Mouse (Mus musculus): ENCODE data around the gene Trim10. TPM values are rescaled to one million over a fixed set of nuclear protein-coding genes. Genes with fewer than 3 reads are reported as not detected.
A peak's percentile ranks its signal among the peaks of the same experiment; 100 is the strongest.

Gene Trim10
- polyA plus RNA-seq, 1 experiment = 37.0 TPM

DNA sequence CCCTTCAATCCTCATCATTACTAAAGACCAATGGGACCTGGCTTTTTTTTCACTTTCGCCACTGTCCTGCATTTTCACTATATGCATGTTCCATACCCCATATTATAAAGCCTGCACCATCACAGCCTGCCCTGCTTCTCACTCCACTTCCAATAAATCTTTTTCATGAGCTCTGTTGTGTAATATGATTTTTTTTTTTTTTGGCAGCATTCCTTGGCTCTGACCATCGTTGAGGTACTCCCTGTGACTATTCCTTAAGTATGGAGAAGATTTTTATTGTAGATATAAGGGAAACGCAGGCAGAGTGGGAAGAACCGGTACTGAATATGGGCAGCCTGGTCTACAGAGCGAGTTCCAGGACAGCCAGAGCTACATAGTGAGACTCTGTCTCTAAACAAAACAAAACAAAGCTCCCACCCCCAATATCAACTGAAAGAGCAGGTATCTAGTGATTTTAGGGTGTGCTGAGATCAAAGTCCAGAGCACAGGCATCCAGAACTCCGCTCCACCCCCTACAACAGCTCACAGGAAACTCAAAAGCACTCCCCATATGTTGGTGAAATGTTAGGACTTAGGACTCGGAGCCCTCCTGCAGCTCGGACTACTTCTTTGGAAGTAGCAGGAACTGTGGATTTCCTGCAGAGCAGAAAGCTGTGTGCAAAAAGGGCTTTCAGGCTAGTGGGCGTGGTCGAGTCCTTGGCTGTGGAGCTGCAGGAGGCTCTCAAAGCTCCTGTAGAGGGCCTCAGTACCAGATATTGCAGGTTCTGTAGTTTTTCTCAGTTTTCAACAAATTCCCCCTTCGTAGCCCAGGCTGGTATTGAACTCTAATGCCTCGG is 33.6 kb upstream of the Trim10 start:
- 42% methylated on average over 12 of the region's 12 CpGs for WGBS
- Histone ChIP-seq H3K27me3 (ENCODE audit: control insufficient read depth, insufficient read depth, low read length) (no peaks in the 10 kb centered on the region), H3K4me1 (ENCODE audit: control insufficient read depth, insufficient read depth, insufficient read length) (no peaks in the 10 kb centered on the region; the same call in 1 of the 2 replicates), H3K36me3 (ENCODE audit: control insufficient read depth, insufficient read depth, low read length) (no peaks in the 10 kb centered on the region), H3K27ac (ENCODE audit: insufficient read depth, low read length) (no peak overlapping the region), H3K4me3 (ENCODE audit: extremely low read depth, insufficient read depth, insufficient read length) (no peak overlapping the region)
- no peak for TF ChIP-seq POLR2A (IDR thresholded peaks at IDR 0.05; ENCODE audit: low read depth, low read length)
- no peak for TF ChIP-seq CTCF (IDR thresholded peaks at IDR 0.05; ENCODE audit: extremely low read depth, insufficient read depth, insufficient read length, insufficient replicate concordance)
- DNase-seq (ENCODE audit: low read depth in 1 of 2, low spot score in 2 of 2) = peak; percentile 47

DNA sequence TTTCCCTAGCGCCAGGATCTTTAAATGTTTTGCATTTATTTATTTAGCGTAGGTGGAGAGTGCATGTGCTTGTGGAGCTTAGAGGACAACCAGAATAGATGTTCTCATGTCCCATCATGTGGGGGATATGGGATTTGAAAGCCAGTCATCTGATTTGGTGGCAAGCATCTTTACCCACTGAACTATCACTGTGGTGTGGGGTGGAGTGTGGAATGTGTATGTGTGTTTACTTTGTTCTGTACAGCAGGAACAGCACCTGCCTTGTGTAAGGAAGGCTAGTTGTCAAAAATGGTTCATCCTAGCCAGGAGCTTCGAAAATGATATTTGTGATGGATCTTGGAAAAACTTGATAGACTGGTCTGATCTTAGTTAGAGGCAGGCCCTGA is 33.0 kb upstream of the Trim10 start:
- H3K36me3 ChIP-seq (ENCODE audit: control insufficient read depth, insufficient read depth, low read length) = no peaks in the 10 kb centered on the region
- no peaks in the 10 kb centered on the region; the same call in 1 of the 2 replicates for H3K4me1 ChIP-seq (ENCODE audit: control insufficient read depth, insufficient read depth, insufficient read length)
- peak overlapping the region; percentile 80 for H3K27ac ChIP-seq (ENCODE audit: insufficient read depth, low read length)
- no peaks in the 10 kb centered on the region for H3K27me3 ChIP-seq (ENCODE audit: control insufficient read depth, insufficient read depth, low read length)
- 11% methylated on average over 3 of the region's 3 CpGs for WGBS
- TF ChIP-seq CTCF (IDR thresholded peaks at IDR 0.05; ENCODE audit: extremely low read depth, insufficient read depth, insufficient read length, insufficient replicate concordance) = no peak
- no peak for TF ChIP-seq POLR2A (IDR thresholded peaks at IDR 0.05; ENCODE audit: low read depth, low read length)
- DNase-seq (ENCODE audit: low read depth in 1 of 2, low spot score in 2 of 2) = no peak
- peak overlapping the region; percentile 61 for H3K4me3 ChIP-seq (ENCODE audit: extremely low read depth, insufficient read depth, insufficient read length)

DNA sequence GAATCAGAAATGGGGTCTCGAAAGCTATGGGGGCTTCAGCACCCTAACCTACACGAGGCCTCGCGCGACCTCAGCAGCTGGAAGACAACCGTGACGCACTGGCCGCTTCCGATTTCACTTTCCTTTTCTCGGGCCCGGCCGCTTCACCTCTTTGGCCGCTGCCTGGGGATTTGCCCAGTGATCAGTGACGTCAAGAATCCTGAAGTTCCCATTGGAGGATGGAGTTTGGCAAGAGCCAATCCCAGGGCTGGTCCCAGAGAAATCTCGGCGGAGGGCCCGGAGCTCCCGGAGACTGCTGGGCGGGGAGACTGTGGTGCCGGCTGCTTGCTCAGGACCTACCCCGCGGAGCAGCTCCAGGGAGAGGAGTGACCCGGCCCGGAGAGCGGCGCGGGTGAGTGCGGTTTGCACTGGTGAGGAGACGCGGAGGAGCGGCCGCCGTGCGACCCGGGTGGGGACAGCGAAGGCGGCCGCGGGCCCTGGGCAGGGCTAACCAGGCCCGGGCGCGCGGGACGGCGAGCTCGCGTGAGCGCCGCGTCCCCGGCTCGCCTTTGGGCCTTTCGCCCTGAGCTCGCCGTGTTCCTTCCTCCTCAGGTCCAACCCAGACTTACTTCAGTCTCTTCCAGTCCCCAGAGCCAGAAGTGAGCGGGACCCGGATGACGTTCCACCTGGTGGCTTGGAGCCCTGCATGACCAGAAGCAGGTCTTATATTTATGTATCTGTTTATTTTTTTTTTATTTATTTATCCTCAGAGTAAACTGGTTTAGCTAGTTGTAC is 32.3 kb upstream of the Trim10 start, which contains the start of gene Trim26:
TSS of gene Trim26 (plus strand) at position 261 of the 774 bp plus-strand sequence.
- under 1% methylated on average over 58 of the region's 58 CpGs for WGBS
- Histone ChIP-seq H3K36me3 (ENCODE audit: control insufficient read depth, insufficient read depth, low read length) (no peaks in the 10 kb centered on the region; the same call in 1 of the 2 replicates), H3K27me3 (ENCODE audit: control insufficient read depth, insufficient read depth, low read length) (no peaks in the 10 kb centered on the region), H3K4me1 (ENCODE audit: control insufficient read depth, insufficient read depth, insufficient read length) (no peaks in the 10 kb centered on the region; the same call in 1 of the 2 replicates), H3K27ac (ENCODE audit: insufficient read depth, low read length) (peak within 1 kb of the TSS; percentile 92), H3K4me3 (ENCODE audit: extremely low read depth, insufficient read depth, insufficient read length) (peak within 1 kb of the TSS; percentile 81)
- TF ChIP-seq CTCF (IDR thresholded peaks at IDR 0.05; ENCODE audit: extremely low read depth, insufficient read depth, insufficient read length, insufficient replicate concordance) (no peak), POLR2A (IDR thresholded peaks at IDR 0.05; ENCODE audit: low read depth, low read length) (peak; percentile 15; the same call in 1 of the 2 replicates)
- DNase-seq (ENCODE audit: low read depth in 1 of 2, low spot score in 2 of 2) = peak; percentile 96

DNA sequence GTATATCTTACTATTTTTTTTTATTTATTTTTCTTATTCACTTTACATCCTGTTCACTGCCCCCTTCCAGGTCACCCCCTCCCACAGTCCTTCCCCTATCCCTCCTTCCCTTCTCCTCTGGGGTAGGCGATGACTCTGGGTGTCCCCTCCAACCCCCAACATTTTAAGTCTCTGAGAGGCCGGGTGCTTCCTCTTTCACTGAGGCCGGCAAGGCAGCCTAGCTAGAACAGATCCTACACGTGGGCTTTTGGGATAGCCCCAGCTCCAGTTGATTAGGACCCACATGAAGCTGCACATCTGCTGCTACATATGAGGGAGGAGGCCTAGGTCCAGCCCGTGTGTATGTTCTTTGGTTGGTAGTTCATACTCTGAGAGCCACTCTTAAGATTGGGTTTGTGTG is 30.4 kb upstream of the Trim10 start:
- 46% methylated on average over 5 of the region's 5 CpGs for WGBS
- Histone ChIP-seq H3K27ac (ENCODE audit: insufficient read depth, low read length) (no peak overlapping the region), H3K4me1 (ENCODE audit: control insufficient read depth, insufficient read depth, insufficient read length) (no peaks in the 10 kb centered on the region; the same call in 1 of the 2 replicates), H3K27me3 (ENCODE audit: control insufficient read depth, insufficient read depth, low read length) (no peaks in the 10 kb centered on the region), H3K4me3 (ENCODE audit: extremely low read depth, insufficient read depth, insufficient read length) (no peak overlapping the region), H3K36me3 (ENCODE audit: control insufficient read depth, insufficient read depth, low read length) (peaks cover 1% of the 10 kb centered on the region; the same call in 1 of the 2 replicates)
- no peak for DNase-seq (ENCODE audit: low read depth in 1 of 2, low spot score in 2 of 2)
- TF ChIP-seq POLR2A (IDR thresholded peaks at IDR 0.05; ENCODE audit: low read depth, low read length) (no peak), CTCF (IDR thresholded peaks at IDR 0.05; ENCODE audit: extremely low read depth, insufficient read depth, insufficient read length, insufficient replicate concordance) (no peak)

DNA sequence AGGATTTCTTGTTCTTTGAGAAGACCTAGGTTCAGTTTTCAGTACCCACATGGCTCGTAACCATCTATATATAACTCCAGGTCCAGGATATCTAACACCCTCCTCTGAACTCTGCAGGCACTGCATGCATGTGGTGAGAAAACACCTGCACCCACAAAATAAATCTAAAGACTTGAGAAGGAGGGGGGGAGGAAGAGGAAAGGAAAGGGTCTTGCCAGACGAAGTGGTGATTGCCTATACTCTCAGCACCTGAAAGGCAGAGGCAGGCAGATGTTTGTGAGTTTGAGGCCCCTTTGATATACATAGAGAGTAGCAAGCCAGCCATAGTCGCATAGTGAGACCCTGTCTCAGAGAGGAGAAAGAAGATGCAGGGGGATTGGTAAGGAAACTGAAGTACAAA is 29.4 kb upstream of the Trim10 start:
- WGBS = 66% methylated on average over 3 of the region's 3 CpGs
- no peak for DNase-seq (ENCODE audit: low read depth in 1 of 2, low spot score in 2 of 2)

DNA sequence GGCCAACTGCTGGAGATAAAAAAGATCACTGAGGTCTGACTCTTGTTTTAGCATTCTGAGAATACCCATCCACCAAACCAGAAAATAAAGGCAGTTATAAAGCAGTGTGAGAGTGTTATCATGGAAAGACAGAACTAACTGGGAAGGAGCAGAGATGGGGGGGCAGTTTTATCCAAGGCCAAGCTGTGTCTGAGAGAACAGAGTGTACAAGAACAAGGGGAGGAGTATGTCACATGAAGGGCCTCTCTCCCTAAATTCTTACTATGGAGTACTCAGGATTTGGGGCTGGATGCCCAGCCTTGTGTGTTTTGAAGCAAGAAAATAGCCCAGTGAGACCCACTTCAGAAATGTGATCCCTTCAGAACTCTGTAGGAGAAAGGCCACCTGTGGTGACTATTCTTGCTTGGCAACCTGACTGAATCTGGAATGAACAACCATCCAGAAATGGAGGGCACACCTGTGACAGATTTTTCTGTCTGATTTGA is 28.4 kb upstream of the Trim10 start:
- Histone ChIP-seq H3K27ac (ENCODE audit: insufficient read depth, low read length) (no peak overlapping the region), H3K4me1 (ENCODE audit: control insufficient read depth, insufficient read depth, insufficient read length) (peaks cover 8% of the 10 kb centered on the region; the same call in 1 of the 2 replicates), H3K27me3 (ENCODE audit: control insufficient read depth, insufficient read depth, low read length) (no peaks in the 10 kb centered on the region), H3K4me3 (ENCODE audit: extremely low read depth, insufficient read depth, insufficient read length) (no peak overlapping the region), H3K36me3 (ENCODE audit: control insufficient read depth, insufficient read depth, low read length) (peaks cover 3% of the 10 kb centered on the region; the same call in 1 of the 2 replicates)
- no peak for DNase-seq (ENCODE audit: low read depth in 1 of 2, low spot score in 2 of 2)
- TF ChIP-seq CTCF (IDR thresholded peaks at IDR 0.05; ENCODE audit: extremely low read depth, insufficient read depth, insufficient read length, insufficient replicate concordance) (no peak), POLR2A (IDR thresholded peaks at IDR 0.05; ENCODE audit: low read depth, low read length) (no peak)

More for the DNA sequence above, 29.4 kb upstream of the Trim10 start:
- H3K4me1 ChIP-seq (ENCODE audit: control insufficient read depth, insufficient read depth, insufficient read length) = peaks cover 4% of the 10 kb centered on the region; the same call in 1 of the 2 replicates
- H3K36me3 ChIP-seq (ENCODE audit: control insufficient read depth, insufficient read depth, low read length) = peaks cover 3% of the 10 kb centered on the region; the same call in 1 of the 2 replicates
- H3K4me3 ChIP-seq (ENCODE audit: extremely low read depth, insufficient read depth, insufficient read length) = no peak overlapping the region
- no peaks in the 10 kb centered on the region for H3K27me3 ChIP-seq (ENCODE audit: control insufficient read depth, insufficient read depth, low read length)
- no peak overlapping the region for H3K27ac ChIP-seq (ENCODE audit: insufficient read depth, low read length)
- TF ChIP-seq CTCF (IDR thresholded peaks at IDR 0.05; ENCODE audit: extremely low read depth, insufficient read depth, insufficient read length, insufficient replicate concordance) (no peak), POLR2A (IDR thresholded peaks at IDR 0.05; ENCODE audit: low read depth, low read length) (no peak)

Data from spleen, adult 2 months (tissue).